Mouse (Mus musculus) neural tube, embryonic 14.5 days (tissue): Measurements from ENCODE around the gene Rad54l2. TPM values are rescaled to one million over a fixed set of nuclear protein-coding genes. Genes with fewer than 3 reads are reported as not detected.

Experiments
- ATAC-seq: fragments of 200-750 bp; cut with Nextera tagmentation; 2 replicates; pipeline ENCODE4 v1.8.0; 2017; ENCODE audit warnings: low read depth, mild to moderate bottlenecking, moderate TSS enrichment, moderate library complexity
- H3K27ac ChIP-seq: fragments of 300-500 bp; sonication (generic); 2 replicates; pipeline ENCODE4 v1.5.1; 2014; ENCODE audit warnings: low read depth, mild to moderate bottlenecking, control low read depth, low read length, moderate library complexity, mixed read lengths
- H3K27me3 ChIP-seq: fragments of 300-500 bp; sonication (generic); 2 replicates; pipeline ENCODE4 v1.6.1; 2014; ENCODE audit warnings: low read length; ENCODE audit not compliant: control insufficient read depth, insufficient read depth
- H3K36me3 ChIP-seq: fragments of 300-500 bp; sonication (generic); 2 replicates; pipeline ENCODE4 v1.6.1; 2014; ENCODE audit warnings: low read length, mixed read lengths; ENCODE audit not compliant: control insufficient read depth, insufficient read depth
- H3K4me1 ChIP-seq: fragments of 300-500 bp; sonication (generic); 2 replicates; pipeline ENCODE4 v1.6.1; 2014; ENCODE audit warnings: low read length; ENCODE audit not compliant: control insufficient read depth, insufficient read depth
- H3K4me2 ChIP-seq: fragments of 300-500 bp; sonication (generic); 2 replicates; pipeline ENCODE4 v1.6.1; 2014; ENCODE audit warnings: mild to moderate bottlenecking, low read depth, low read length, control low read depth
- H3K4me3 ChIP-seq: fragments of 300-500 bp; sonication (generic); 2 replicates; pipeline ENCODE4 v1.5.1; 2014; ENCODE audit warnings: low read depth, low read length, control low read depth, mixed read lengths
- H3K9ac ChIP-seq: fragments of 300-500 bp; sonication (generic); replicated peaks from 2 replicates; pipeline ENCODE4 v1.6.1; 2014; ENCODE audit warnings: low read depth, mild to moderate bottlenecking, control low read depth, low read length, mixed read lengths
- H3K9me3 ChIP-seq: fragments of 300-500 bp; sonication (generic); 2 replicates; pipeline ENCODE4 v1.6.1; 2016; ENCODE audit warnings: low read length; ENCODE audit not compliant: control insufficient read depth
- whole genome bisulfite sequencing: fragments of 180-500 bp; shearing (Covaris S2); extraction: QIAGEN DNeasy Blood & Tissue Kit; methylation state at CpG from one replicate; pipeline ENCODE4 v1.1.7; 2014; 5-methylcytosine and 5-hydroxymethylcytosine counted together
- polyA plus RNA-seq: library from polyadenylated mRNA; unstranded; fragments of >200 nt; fragmentation: Nextera tagmentation; extraction: Ambion mirVana; gene quantifications from 2 replicates; pipeline ENCODE4 v1.2.1, GENCODE M21; 2014

Gene Rad54l2
- polyA plus RNA-seq, result 5.7 and 6.4 TPM in 2 replicates

GRCm38 (mm10) chr9:106788812-106789321 lies at the start of gene Rad54l2:
TSS of gene Rad54l2 (minus strand) at chr9:106789194.
- WGBS, result under 1% methylated on average over 48 of the region's 49 CpGs
- peak within 1 kb of the TSS; percentile 99 for H3K9ac ChIP-seq
- ATAC-seq, result peak; percentile 89

GRCm38 (mm10) chr9:106822381-106823104 lies 33.5 kb upstream of the Rad54l2 start:
- 5% methylated on average over 32 of the region's 32 CpGs for WGBS
- Histone ChIP-seq H3K27ac (peak overlapping the region; percentile 94), H3K9ac (peak overlapping the region; percentile 82), H3K9me3 (no peaks in the 10 kb centered on the region), H3K4me3 (peak overlapping the region; percentile 87), H3K4me2 (peak overlapping the region; percentile 79), H3K4me1 (0 out of 2 replicates have a peak, but pooled peaks cover 2% of the 10 kb centered on the region), H3K27me3 (no peaks in the 10 kb centered on the region), H3K36me3 (no peaks in the 10 kb centered on the region)
- ATAC-seq, result peak; percentile 64

More at GRCm38 (mm10) chr9:106788812-106789321, at the start of gene Rad54l2:
- H3K27me3 ChIP-seq, result no peaks in the 10 kb centered on the region
- H3K9me3 ChIP-seq, result no peaks in the 10 kb centered on the region
- peak within 1 kb of the TSS; percentile 84 for H3K27ac ChIP-seq
- peak within 1 kb of the TSS; percentile 97 for H3K4me2 ChIP-seq
- peak within 1 kb of the TSS; percentile 100 for H3K4me3 ChIP-seq
- H3K4me1 ChIP-seq, result peaks cover 6% of the 10 kb centered on the region; the same call in 1 of the 2 replicates
- no peaks in the 10 kb centered on the region for H3K36me3 ChIP-seq

GRCm38 (mm10) chr9:106821618-106822380 lies 32.8 kb upstream of the Rad54l2 start, which contains the start of gene Dcaf1:
TSS of gene Dcaf1 (plus strand) at chr9:106821874.
- Histone ChIP-seq H3K9ac (peak within 1 kb of the TSS; percentile 82), H3K27me3 (no peaks in the 10 kb centered on the region), H3K36me3 (no peaks in the 10 kb centered on the region), H3K4me1 (0 out of 2 replicates have a peak, but pooled peaks cover 2% of the 10 kb centered on the region), H3K4me2 (peak within 1 kb of the TSS; percentile 79), H3K9me3 (no peaks in the 10 kb centered on the region), H3K27ac (peak within 1 kb of the TSS; percentile 94), H3K4me3 (peak within 1 kb of the TSS; percentile 87)
- peak; percentile 98 for ATAC-seq
- 1% methylated on average over 52 of the region's 71 CpGs for WGBS

GRCm38 (mm10) chr9:106821050-106821617 lies 32.1 kb upstream of the Rad54l2 start:
- H3K4me2 ChIP-seq, result peak overlapping the region; percentile 59
- no peaks in the 10 kb centered on the region for H3K36me3 ChIP-seq
- H3K27me3 ChIP-seq, result no peaks in the 10 kb centered on the region
- no peak overlapping the region for H3K27ac ChIP-seq
- 52% methylated on average over 15 of the region's 15 CpGs for WGBS
- peak overlapping the region; percentile 87 for H3K4me3 ChIP-seq
- H3K4me1 ChIP-seq, result 0 out of 2 replicates have a peak, but pooled peaks cover 2% of the 10 kb centered on the region
- H3K9ac ChIP-seq, result peak overlapping the region; percentile 55; the same call in 1 of the 2 replicates
- H3K9me3 ChIP-seq, result no peaks in the 10 kb centered on the region
- ATAC-seq, result no peak

- Histone ChIP-seq H3K9me3 (no peaks in the 10 kb centered on the region), H3K4me1 (0 out of 2 replicates have a peak, but pooled peaks cover 2% of the 10 kb centered on the region), H3K9ac (no peak overlapping the region), H3K4me2 (no peak overlapping the region), H3K27ac (no peak overlapping the region), H3K4me3 (no peak overlapping the region), H3K27me3 (no peaks in the 10 kb centered on the region), H3K36me3 (no peaks in the 10 kb centered on the region)
- no peak for ATAC-seq
- WGBS, result 95% methylated on average over 1 of the region's 1 CpGs
These were observed 30.2 kb upstream of the Rad54l2 start for GRCm38 (mm10) chr9:106819201-106819600.

GRCm38 (mm10) chr9:106818191-106818590 lies 29.2 kb upstream of the Rad54l2 start:
- WGBS, result 85% methylated on average over 6 of the region's 6 CpGs
- H3K9ac ChIP-seq, result no peak overlapping the region
- no peak for ATAC-seq
- no peak overlapping the region for H3K27ac ChIP-seq
- 0 out of 2 replicates have a peak, but pooled peaks cover 2% of the 10 kb centered on the region for H3K4me1 ChIP-seq
- H3K36me3 ChIP-seq, result no peaks in the 10 kb centered on the region
- no peaks in the 10 kb centered on the region for H3K27me3 ChIP-seq
- no peak overlapping the region for H3K4me2 ChIP-seq
- no peaks in the 10 kb centered on the region for H3K9me3 ChIP-seq
- no peak overlapping the region for H3K4me3 ChIP-seq

GRCm38 (mm10) chr9:106806503-106806902 lies 17.5 kb upstream of the Rad54l2 start:
- Histone ChIP-seq H3K9ac (no peak overlapping the region), H3K4me1 (no peaks in the 10 kb centered on the region), H3K4me2 (no peak overlapping the region), H3K27me3 (no peaks in the 10 kb centered on the region), H3K36me3 (no peaks in the 10 kb centered on the region), H3K4me3 (no peak overlapping the region), H3K27ac (no peak overlapping the region), H3K9me3 (no peaks in the 10 kb centered on the region)
- ATAC-seq, result no peak
- 77% methylated on average over 4 of the region's 4 CpGs for WGBS

- 74% methylated on average over 6 of the region's 6 CpGs for WGBS
- Histone ChIP-seq H3K27ac (no peak overlapping the region), H3K4me2 (no peak overlapping the region), H3K9ac (no peak overlapping the region), H3K27me3 (no peaks in the 10 kb centered on the region), H3K4me1 (peaks cover 6% of the 10 kb centered on the region; the same call in 1 of the 2 replicates), H3K36me3 (no peaks in the 10 kb centered on the region), H3K4me3 (no peak overlapping the region), H3K9me3 (no peaks in the 10 kb centered on the region)
- no peak for ATAC-seq
These were observed 1.8 kb upstream of the Rad54l2 start for GRCm38 (mm10) chr9:106790831-106791230.
